Mouse (Mus musculus): ENCODE measurements around the gene Commd1.
A peak's percentile ranks its signal among the peaks of the same experiment; 100 is the strongest.

The Commd1 gene

DNA sequence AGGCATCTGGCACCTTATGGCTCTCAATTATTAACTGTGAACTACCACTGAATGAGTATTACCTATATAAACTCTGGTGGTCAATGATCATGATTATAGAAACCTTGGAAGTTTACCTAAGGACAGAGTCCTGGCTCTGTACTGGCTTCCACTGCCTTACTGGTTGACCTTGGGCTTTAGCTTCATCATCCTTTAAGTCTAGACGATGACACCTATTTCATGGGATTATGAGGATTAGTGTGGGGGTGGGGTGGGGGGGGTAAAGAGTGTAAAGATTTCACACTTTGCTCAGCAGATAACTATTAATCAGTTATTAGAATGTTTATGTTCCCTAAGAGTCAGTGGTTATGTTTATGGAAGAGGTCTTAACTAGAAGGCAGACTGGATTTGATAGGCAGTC, 7.6 kb upstream of the Commd1 start:
- peak; percentile 77 for DNase-seq (ENCODE audit: low read depth, low spot score)

DNA sequence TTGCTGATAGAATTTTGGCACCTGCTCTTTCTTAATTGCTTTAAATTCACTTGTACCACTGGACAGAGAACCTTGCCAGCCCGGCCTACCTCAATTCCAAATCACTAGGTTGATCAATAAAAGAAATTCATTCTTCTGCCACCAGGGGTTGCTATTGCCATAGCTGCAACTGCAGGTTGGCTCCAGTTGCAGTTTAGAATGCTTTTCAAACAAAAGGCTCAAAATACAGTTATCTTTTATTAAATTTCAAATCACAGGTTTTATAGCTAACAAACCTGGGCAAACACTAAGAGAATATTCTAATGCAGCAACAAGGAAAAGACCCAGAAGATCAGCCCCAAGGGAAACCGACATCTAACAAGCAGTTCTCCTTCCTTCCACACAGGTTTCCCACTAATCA, 5.2 kb upstream of the Commd1 start:
- DNase-seq (ENCODE audit: low read depth, low spot score): no peak

DNA sequence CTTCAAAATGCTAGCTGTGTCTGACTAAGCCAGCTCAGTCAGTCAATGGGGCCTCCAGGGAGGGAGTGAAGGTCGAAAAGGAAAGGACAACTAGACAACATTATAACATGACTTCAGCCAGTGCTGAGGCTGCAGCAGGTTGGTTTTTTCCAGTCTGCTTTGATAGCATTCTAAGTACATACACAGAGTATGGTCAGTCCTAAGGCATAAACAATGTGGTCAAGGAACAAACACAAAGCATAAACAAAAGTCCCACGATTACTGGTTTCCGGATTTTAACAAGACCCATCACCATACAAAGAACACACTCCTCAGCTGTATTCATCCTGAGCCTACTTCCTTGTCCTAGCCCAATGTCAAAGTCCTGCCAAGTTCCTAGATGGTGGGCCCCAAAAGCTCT, 3.3 kb upstream of the Commd1 start:
- DNase-seq (ENCODE audit: low read depth, low spot score): no peak

DNA sequence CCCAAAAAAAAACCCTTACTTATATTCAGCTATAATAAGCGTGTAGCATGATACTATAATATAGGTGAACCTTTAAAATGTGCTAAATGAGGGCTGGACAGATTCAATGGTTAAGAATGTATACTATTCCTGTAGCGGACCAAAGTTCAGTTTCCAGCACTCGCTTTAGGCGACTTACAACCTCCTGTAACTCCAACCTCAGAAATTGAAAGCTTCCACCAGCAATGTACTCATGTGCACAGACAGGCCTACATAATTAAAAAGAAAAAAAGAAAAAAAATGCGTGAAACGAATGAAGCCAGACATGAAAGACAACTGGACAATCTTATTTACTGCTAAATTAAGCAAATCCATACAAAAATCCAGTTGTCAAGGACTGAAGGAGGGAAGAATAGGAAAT, 664 bp upstream of the Commd1 start:
- DNase-seq (ENCODE audit: low read depth, low spot score): no peak

DNA sequence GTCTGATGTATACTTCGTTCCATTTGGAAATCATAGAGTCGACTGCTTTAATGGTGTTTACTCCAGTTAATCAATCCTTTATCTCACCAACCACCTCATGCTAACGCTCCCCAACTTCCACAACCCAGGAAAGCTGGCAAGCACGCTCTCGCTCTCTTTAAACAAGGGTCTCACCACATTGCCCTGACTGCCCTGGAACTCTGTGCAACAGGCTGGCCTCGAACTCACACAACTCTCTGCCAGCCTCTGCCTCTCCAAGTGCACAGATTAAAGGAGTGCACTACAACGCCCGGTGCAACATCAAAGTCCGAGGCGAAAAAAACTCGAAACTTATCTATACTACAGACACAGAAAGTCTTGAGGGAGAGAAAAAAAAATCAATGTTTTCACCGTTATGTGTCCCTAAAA, 635 bp downstream of the Commd1 start:
- DNase-seq (ENCODE audit: low read depth, low spot score): no peak

DNA sequence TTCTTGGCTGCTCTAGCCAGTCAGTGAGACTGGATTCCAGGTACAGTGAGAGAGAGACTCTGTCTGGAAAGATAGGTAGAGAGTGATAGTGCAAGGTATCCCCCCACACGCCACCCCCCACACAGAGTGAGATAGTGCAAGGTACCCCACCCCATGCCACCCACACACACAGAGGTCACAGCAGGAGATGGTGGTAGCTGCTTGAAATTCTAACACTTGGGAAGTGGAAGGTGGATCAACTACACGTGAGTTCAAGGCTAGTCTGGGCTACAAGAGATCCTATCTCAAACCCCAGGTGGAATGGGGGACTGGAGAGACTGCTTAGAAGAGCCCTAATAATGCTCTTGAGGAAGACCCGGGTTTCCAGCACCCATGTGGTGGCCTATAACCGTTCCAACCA, 1.1 kb downstream of the Commd1 start:
- no peak for DNase-seq (ENCODE audit: low read depth, low spot score)

DNA sequence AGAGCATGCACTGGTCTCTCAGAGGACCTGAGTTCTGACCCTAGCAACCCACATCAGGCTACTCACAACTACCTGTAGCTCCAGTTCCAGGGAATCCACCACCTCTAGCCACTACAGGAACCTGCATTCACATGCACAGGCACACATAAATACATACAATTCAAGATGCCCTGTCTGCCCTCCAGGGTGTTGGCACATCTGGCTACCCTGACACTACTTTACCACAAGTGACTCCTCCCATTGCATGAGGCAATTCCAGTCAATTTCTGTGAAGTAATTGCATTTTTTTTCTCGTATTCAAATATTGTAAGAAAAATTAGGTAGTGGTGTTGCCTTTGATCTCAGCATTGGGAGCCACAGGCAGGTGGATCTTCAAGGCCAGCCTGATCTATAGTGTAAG, 3.0 kb downstream of the Commd1 start:
- DNase-seq (ENCODE audit: low read depth, low spot score): no peak

DNA sequence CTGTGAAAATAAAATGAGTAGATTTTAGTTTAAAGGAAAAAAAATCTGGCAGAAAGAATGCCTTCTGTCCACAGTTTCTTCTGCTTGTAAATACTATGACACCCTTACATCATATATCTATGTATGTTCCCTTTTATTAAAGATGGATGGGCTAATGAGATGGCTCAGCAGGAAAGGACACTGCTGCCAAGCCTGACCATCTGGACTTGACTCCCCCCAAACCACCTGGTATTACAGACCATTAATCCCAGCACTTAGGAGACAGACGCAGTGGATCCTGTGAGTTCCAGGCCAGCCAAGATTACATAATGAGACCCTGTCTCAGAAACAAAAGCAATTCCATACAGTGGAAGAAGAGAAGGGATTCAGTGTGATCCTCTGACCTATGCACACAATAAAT, 3.5 kb downstream of the Commd1 start:
- no peak for DNase-seq (ENCODE audit: low read depth, low spot score)

DNA sequence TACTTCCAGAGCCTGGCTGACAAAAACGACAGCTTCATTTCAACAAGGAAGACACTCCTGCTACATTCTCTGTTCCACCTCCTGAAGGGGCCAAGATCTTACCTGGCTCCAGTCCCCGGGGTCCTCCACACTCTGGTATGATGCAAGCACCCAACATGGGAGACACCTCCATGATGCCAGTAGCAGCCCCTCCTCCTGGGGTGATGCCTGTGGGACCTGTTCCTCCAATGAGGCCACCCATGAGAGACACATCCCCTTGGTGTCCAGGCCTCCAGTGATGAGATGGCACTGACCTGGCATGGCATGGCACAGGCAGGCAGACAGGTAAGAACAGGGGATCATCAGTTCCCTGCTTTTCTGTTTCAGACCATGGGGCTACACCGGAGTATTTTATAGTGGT, 4.0 kb downstream of the Commd1 start:
- DNase-seq (ENCODE audit: low read depth, low spot score): no peak

DNA sequence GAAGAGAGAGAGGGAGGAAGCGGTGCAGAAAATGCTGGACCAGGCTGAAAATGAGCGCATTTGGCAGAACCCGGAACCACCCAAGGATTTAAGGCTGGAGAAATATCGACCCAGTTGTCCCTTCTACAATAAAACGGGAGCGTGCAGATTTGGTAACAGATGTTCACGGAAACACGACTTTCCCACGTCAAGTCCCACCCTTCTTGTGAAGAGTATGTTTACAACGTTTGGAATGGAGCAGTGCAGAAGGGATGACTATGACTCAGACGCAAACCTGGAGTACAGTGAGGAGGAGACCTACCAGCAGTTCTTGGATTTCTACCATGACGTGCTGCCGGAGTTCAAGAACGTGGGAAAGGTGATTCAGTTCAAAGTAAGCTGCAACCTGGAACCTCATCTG, 8.6 kb downstream of the Commd1 start:
- DNase-seq (ENCODE audit: low read depth, low spot score): no peak

DNA sequence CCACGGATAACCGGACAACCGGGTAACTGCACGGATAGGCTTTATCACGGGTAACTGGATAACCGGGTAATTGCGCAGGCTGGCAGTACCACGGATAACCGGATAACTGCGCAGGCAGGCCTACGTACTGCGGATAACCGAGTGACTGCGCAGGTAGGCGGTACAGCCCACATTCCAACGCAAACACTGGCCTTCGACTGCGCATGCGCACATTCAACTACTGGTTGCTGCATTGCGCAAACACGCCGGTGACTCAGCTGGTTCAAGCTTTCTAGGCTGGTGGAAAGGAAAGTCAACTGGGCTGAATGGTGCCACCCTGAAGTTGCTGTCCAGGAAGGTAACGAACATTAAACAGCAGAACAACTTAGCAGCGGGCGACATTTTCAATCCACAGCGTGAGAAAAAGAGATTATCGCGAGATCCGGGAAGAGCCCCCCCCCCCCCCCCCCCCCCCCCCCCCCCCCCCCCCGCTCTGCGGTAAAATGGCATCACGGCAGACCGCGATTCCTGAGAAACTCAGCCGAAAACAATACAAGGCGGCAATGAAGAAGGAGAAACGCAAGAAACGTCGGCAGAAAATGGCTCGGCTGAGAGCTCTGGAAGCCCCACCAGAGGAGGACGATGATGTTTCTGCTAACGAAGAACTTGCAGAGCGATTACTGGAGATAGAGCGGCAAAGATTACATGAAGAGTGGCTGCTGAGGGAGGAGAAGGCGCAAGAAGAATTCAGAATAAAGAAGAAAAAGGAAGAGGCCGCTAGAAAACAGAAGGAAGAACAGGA, 9.2 kb downstream of the Commd1 start:
- peak; percentile 60 for DNase-seq (ENCODE audit: low read depth, low spot score)

DNA sequence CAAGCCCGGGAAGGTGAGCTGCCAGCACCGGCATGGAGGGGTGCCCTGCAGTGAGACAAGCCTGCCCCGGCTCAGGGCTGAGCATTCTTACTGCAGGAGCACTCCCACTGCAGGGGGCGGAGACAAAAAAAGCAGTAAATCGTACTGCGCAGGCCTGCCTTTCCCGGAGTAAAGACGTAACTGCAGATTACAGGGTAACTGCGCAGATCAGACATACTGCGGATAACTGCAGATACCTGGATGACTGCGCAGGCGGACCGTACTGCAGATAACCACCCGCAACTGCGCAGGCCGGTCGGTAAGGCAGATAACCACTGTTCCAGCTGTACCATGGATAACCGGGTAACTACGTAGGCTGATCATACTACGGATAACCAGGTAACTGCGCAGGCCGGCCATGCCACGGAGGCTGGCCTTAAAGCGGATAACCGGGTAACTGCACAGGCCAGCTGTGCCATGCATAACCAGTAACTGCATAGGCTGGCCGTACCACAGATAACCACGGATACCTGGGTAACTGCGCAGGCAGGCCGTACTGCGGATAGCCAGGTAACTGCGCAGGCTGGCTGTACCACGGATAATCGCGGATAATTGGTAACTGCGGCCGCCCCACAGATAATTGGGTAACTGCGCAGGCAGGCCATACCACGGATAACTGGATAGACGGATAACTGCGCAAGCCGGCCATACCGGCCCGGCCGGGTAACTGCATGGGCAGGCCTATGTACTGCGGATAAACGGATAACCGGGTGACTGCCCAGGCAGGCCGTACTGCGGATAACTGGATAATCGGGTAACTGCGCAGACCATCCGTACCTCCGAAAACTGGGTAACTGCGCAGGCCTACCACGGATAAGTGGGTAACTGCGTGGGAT, 10.1 kb downstream of the Commd1 start, which contains the start of gene Zrsr1:
Gene Zrsr1, plus strand, starts transcription at position 171 of the 875 bp plus-strand sequence.
- DNase-seq (ENCODE audit: low read depth, low spot score): no peak

DNA sequence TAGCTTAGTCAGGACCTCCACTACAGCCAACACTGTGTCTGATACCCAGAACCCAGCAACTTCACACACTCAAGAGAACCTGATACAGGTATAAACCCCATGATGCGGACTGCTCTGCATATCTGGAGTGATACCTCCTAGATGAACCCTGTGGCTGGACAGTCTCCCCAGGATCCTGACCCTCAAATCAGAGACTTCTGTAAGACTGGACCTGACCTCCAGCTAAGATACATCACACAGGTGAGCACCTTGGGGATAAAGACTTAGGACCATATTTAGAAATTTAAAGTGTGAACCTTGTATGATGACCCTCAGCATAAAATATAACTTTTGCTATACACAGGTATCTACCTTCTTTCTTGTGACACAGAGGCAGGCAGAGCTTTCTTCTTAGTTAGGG, 11.6 kb downstream of the Commd1 start:
- no peak for DNase-seq (ENCODE audit: low read depth, low spot score)

DNA sequence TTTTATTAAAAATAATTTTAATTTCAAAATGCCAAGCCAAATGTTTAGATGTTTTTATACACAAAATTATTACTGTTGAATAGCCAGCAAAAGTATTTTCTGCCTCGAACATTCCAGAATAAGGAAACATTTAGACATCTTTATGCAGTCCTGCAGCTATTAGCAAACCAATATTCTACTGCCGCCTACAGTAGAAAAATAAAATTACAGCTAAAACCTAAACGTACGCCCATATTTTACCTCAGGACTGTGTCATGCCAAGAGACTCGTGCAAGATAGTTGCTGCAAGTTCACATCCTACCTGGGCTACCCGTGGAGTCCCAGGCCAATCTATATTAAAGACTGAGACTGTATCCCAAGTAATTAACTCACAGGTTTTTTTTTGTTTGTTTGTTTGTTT, 12.7 kb downstream of the Commd1 start:
- no peak for DNase-seq (ENCODE audit: low read depth, low spot score)

DNA sequence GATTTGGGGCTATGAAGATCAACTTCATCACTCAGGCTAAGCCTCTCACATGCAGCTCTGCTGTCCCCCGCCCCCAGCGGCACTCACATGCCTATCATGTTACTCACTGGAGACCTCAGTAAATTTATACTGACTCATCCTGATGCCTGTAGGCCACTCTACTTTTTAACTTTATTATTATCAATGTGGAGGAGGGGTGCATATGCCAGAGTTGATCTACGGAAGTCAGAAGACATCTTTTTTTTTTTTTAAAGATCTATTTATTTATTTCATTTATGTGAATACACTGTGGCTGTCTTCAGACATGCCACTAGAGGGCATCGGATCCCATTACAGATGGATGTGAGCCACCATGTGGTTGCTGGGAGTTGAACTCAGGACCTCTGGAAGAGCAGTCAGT, 16.7 kb downstream of the Commd1 start:
- no peak for DNase-seq (ENCODE audit: low read depth, low spot score)

DNA sequence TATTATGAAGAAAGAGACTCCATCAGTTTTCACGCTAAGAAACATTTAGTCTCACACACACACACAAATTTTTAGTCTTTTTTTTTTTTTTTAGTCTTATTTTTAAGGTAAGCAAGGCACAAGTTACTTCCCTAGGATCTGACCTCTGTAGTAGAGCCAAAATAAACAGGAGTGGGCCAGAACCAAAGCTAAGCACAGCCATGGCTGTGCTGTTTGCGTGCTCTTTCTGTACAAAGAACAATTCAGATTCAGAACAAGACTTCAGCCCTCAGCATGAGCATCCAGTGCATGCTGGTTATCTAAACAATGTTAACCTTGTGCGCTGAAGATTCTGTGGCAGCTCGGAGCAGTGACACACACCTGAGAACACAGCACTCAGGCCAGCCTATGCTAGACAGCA, 17.8 kb downstream of the Commd1 start:
- no peak for DNase-seq (ENCODE audit: low read depth, low spot score)

DNA sequence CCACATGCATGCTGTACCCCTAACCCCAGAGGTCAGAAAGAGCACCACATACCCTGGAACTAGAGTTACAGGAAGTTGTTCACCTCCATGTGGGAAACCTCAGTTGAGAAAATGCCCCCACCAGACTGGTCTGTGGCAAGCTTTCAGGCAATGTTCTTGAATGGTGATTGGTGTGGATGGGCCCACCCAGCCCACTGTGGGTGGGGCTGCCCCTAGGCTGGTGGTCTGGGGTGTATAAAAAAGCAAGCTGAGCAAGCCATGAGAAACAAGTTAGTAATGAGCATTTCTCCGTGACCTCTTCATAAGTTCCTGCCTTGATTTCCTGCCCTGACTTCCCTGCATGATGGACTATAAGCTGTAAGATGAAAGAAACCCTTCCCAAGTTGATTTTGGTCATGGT, 20.1 kb downstream of the Commd1 start:
- DNase-seq (ENCODE audit: low read depth, low spot score): no peak

DNA sequence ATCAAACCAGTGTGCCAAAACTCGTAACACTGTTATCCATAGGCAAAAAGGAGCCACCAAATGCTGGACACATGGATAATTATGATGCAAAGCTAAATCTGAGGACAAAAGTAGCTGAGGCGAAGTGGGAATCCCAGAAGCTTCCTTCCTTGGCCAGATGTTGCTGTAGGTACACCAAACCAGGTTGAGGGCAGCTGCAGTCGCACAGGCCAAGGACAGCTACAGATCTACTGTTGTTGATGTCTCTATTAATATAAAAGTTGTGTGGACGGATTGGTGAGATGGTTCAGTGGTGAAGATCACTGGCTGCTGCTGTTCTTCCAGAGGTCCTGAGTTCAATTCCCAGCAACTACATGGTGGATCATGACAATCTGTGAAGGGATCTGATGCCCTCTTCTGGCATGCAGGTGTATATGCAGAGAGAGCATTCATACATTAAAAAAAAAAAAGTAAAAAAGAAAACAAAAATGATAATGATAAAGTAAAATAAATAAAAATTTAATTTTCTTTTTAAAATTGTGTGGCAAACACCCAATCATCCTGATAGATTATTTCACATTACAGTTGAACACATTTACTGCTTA, 24.3 kb downstream of the Commd1 start:
- DNase-seq (ENCODE audit: low read depth, low spot score): no peak

DNA sequence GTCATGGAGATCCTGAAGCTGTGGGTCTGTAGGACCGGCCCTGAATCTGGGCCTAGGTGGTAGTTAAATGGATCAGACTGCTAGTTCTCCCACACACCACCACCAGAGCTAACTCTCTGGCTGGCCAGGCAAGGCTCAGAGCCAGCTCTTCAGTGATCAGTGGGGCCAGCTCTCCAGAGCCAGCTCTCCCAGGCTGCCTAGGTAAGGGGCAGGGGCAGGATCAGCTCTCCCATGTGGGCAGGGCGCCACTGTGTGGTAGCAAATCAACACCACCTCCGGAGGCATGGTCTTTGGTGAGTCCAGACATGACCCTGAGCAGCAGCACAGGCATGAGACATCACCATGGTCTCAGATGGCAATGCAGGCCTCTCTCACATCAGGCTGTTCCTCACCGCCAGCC, 25.4 kb downstream of the Commd1 start:
- no peak for DNase-seq (ENCODE audit: low read depth, low spot score)

DNA sequence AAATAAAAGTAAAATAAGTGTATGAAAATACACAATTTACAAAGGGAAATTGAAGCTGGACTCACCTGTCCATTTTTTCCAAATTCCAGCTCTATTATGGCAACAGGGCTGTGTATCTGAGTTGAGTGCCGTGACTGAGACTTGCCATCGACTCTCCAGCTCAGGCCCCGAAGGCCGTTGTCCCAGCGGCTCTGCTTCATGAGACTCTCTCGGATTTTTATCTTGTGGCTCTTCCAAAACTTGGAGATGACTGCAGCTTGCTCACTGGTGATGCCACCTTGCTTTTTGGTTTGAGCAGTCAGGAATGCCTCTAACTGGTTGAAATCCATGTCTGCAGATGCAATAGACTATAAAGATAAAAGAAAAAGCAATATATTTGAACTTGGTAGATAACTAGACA, 25.8 kb downstream of the Commd1 start:
- DNase-seq (ENCODE audit: low read depth, low spot score): no peak

DNA sequence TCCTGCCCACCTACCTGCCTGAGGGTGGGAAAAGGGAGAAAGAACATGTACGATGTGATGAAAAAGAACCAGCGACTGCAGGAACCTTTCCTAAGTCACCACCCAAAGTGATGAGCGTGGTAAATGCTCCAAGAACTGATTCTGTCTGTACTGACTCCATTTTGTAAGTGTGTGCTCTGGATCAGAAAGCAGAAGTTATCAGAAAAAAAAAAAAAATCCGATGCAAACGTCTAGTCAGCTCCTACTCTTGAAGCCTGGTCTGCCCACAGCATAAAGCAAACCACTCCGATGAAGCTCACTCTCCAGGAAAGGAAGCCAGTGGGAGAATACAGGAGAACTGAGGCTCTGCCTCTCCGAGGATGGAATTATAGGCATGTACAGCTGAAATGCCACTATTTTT, 29.5 kb downstream of the Commd1 start:
- no peak for DNase-seq (ENCODE audit: low read depth, low spot score)

DNA sequence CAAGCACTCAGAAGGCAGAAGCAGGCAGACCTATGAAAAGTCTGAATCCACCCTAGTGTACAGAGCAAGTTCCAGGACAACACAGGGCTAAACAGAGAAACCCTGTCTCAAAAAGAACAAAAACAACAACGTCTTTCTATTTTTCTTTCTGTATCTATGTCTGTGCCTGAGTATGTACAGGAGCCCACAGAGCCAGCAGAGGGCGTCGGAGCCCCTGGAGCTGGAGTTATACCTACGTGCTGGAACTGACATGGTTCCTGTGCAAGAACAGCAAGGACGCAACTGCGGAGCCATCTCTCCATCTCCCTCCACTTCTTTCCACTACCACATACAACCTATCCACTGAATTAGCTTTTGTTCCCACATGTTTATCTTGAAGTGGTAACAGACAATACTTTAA, 32.1 kb downstream of the Commd1 start:
- DNase-seq (ENCODE audit: low read depth, low spot score): no peak

DNA sequence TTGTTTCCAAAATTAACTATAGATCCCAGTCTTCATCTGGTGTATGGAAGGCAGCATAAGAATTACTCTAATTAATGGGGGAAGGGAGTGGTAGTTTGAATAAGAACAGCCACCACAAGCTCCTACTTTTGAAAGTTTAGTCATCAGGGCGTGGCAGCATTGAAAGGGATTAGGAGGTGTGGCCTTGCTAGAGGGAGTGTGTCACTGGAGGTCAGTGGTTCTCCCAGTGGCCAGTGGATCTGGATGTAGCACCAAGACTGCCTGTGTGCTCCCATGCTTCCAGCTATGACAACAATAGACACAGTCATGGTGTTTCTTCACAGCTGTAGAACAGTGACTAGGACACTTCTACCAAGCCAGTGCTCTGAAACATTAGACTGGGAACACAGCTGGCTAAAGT, 33.1 kb downstream of the Commd1 start:
- DNase-seq (ENCODE audit: low read depth, low spot score): no peak

Measured in retina, adult 2 months (tissue).